Mouse (Mus musculus) testis, adult 2 months (tissue): ENCODE measurements at regions not wholly inside any gene's neighbourhood (a gene's known extent, or its start where the extent isn't known, plus 50 kb on each side); places are given as distances from the start of the nearest gene placed in this dataset.

ENCODE experiments used
- CTCF ChIP-seq: fragments of 200-500 bp; IDR thresholded peaks from 2 replicates; pipeline ENCODE4 v1.5.1; 2012; ENCODE audit warnings: low read depth, mild to moderate bottlenecking, inconsistent platforms, low read length, moderate library complexity; ENCODE audit not compliant: control insufficient read depth, insufficient read depth, insufficient replicate concordance
- POLR2A ChIP-seq: fragments of 200-500 bp; IDR thresholded peaks from 2 replicates; pipeline ENCODE4 v1.6.1; 2012; ENCODE audit warnings: low read depth, mild to moderate bottlenecking, inconsistent platforms, low read length, moderate library complexity; ENCODE audit not compliant: control insufficient read depth

GRCm38 (mm10) chr15:38165881-38166445 lies 740.6 kb downstream of the 4930447A16Rik start:
- no peak for TF ChIP-seq POLR2A
- no peak for TF ChIP-seq CTCF
